Mouse (Mus musculus): Measurements from ENCODE around the gene Tor3a. TPM values are rescaled to one million over a fixed set of nuclear protein-coding genes. Genes with fewer than 3 reads are reported as not detected.

Tor3a gene
- polyA plus RNA-seq, 2 experiments, result 2.2 to 3.0 TPM

- ATAC-seq (ENCODE audit: insufficient read depth) (no peak), DNase-seq (ENCODE audit: low read depth in 3 of 3, low spot score in 3 of 3) (no peak)
- Histone ChIP-seq H3K27me3 (ENCODE audit: control insufficient read depth, insufficient read depth, low read length) (no peaks in the 10 kb centered on the region), H3K4me1 (replicated peaks; ENCODE audit: control insufficient read depth in 2 of 2, insufficient read depth in 2 of 2, low read length in 1 of 2) (peaks cover 3 to 4% of the 10 kb centered on the region in 2 experiments; a peak in 1 of 4 replicates), H3K4me3 (ENCODE audit: insufficient read depth in 1 of 2, low read depth in 2 of 2, low read length in 2 of 2) (no peak overlapping the region), H3K4me2 (ENCODE audit: low read depth) (no peak overlapping the region), H3K36me3 (replicated peaks; ENCODE audit: control insufficient read depth, insufficient read depth, low read depth) (peaks cover 10% of the 10 kb centered on the region), H3K27ac (no peak overlapping the region), H3K9me3 (ENCODE audit: control insufficient read depth, low read length) (no peaks in the 10 kb centered on the region), H3K9ac (replicated peaks) (no peak overlapping the region)
- WGBS (ENCODE audit: insufficient replicate concordance), result 50% methylated on average over 10 of the region's 10 CpGs
- TF ChIP-seq CTCF (IDR thresholded peaks at IDR 0.05; ENCODE audit: low read depth) (no peak), EP300 (IDR thresholded peaks at IDR 0.05; ENCODE audit: low read depth) (no peak)
Observed at GRCm38 (mm10) chr1:156705696-156706285, 31.6 kb upstream of the Tor3a start.

- WGBS (ENCODE audit: insufficient replicate concordance), result 71% methylated on average over 4 of the region's 4 CpGs
- ATAC-seq (ENCODE audit: insufficient read depth), result no peak
Observed at GRCm38 (mm10) chr1:156703444-156703843, 29.3 kb upstream of the Tor3a start.

GRCm38 (mm10) chr1:156702151-156702550, 28.0 kb upstream of the Tor3a start:
- Histone ChIP-seq H3K27ac (no peak overlapping the region), H3K9ac (replicated peaks) (no peak overlapping the region), H3K36me3 (replicated peaks; ENCODE audit: control insufficient read depth, insufficient read depth, low read depth) (peaks cover 16% of the 10 kb centered on the region), H3K4me2 (ENCODE audit: low read depth) (no peak overlapping the region), H3K9me3 (ENCODE audit: control insufficient read depth, low read length) (no peaks in the 10 kb centered on the region), H3K4me1 (replicated peaks; ENCODE audit: control insufficient read depth in 2 of 2, insufficient read depth in 2 of 2, low read length in 1 of 2) (peaks cover 3 to 4% of the 10 kb centered on the region in 2 experiments; a peak in 1 of 4 replicates), H3K27me3 (ENCODE audit: control insufficient read depth, insufficient read depth, low read length) (no peaks in the 10 kb centered on the region), H3K4me3 (ENCODE audit: insufficient read depth in 1 of 2, low read depth in 2 of 2, low read length in 2 of 2) (no peak overlapping the region)
- ATAC-seq (ENCODE audit: insufficient read depth), result no peak
- DNase-seq (ENCODE audit: low read depth in 3 of 3, low spot score in 3 of 3), result no peak
- TF ChIP-seq CTCF (IDR thresholded peaks at IDR 0.05; ENCODE audit: low read depth) (no peak), EP300 (IDR thresholded peaks at IDR 0.05; ENCODE audit: low read depth) (no peak)
- WGBS (ENCODE audit: insufficient replicate concordance), result 86% methylated on average over 7 of the region's 7 CpGs

More at GRCm38 (mm10) chr1:156703444-156703843, 29.3 kb upstream of the Tor3a start:
- Histone ChIP-seq H3K9me3 (ENCODE audit: control insufficient read depth, low read length) (no peaks in the 10 kb centered on the region), H3K9ac (replicated peaks) (no peak overlapping the region), H3K27me3 (ENCODE audit: control insufficient read depth, insufficient read depth, low read length) (no peaks in the 10 kb centered on the region), H3K27ac (no peak overlapping the region), H3K4me2 (ENCODE audit: low read depth) (no peak overlapping the region), H3K4me1 (replicated peaks; ENCODE audit: control insufficient read depth in 2 of 2, insufficient read depth in 2 of 2, low read length in 1 of 2) (peaks cover 3 to 4% of the 10 kb centered on the region in 2 experiments; a peak in 1 of 4 replicates), H3K4me3 (ENCODE audit: insufficient read depth in 1 of 2, low read depth in 2 of 2, low read length in 2 of 2) (no peak overlapping the region), H3K36me3 (replicated peaks; ENCODE audit: control insufficient read depth, insufficient read depth, low read depth) (peaks cover 11% of the 10 kb centered on the region)
- no peak for DNase-seq (ENCODE audit: low read depth in 3 of 3, low spot score in 3 of 3)
- TF ChIP-seq CTCF (IDR thresholded peaks at IDR 0.05; ENCODE audit: low read depth) (no peak), EP300 (IDR thresholded peaks at IDR 0.05; ENCODE audit: low read depth) (no peak)

- H3K4me1 ChIP-seq (replicated peaks; ENCODE audit: control insufficient read depth in 2 of 2, insufficient read depth in 2 of 2, low read length in 1 of 2), result no peaks in the 10 kb centered on the region
- no peak overlapping the region for H3K9ac ChIP-seq (replicated peaks)
- H3K27ac ChIP-seq, result no peak overlapping the region
- ATAC-seq (ENCODE audit: insufficient read depth) (no peak), DNase-seq (ENCODE audit: low read depth in 3 of 3, low spot score in 3 of 3) (no peak)
- no peaks in the 10 kb centered on the region for H3K27me3 ChIP-seq (ENCODE audit: control insufficient read depth, insufficient read depth, low read length)
- WGBS (ENCODE audit: insufficient replicate concordance), result 65% methylated on average over 7 of the region's 7 CpGs
- no peaks in the 10 kb centered on the region for H3K9me3 ChIP-seq (ENCODE audit: control insufficient read depth, low read length)
- TF ChIP-seq CTCF (IDR thresholded peaks at IDR 0.05; ENCODE audit: low read depth), result no peak
- no peak for TF ChIP-seq EP300 (IDR thresholded peaks at IDR 0.05; ENCODE audit: low read depth)
- H3K4me3 ChIP-seq (ENCODE audit: insufficient read depth in 1 of 2, low read depth in 2 of 2, low read length in 2 of 2), result no peak overlapping the region
- no peak overlapping the region for H3K4me2 ChIP-seq (ENCODE audit: low read depth)
- peaks cover 16% of the 10 kb centered on the region for H3K36me3 ChIP-seq (replicated peaks; ENCODE audit: control insufficient read depth, insufficient read depth, low read depth)
Observed at GRCm38 (mm10) chr1:156686025-156686661, 12.0 kb upstream of the Tor3a start.

- Histone ChIP-seq H3K4me2 (ENCODE audit: low read depth) (no peak overlapping the region), H3K9me3 (ENCODE audit: control insufficient read depth, low read length) (no peaks in the 10 kb centered on the region), H3K9ac (replicated peaks) (no peak overlapping the region), H3K27ac (no peak overlapping the region), H3K4me1 (replicated peaks; ENCODE audit: control insufficient read depth in 2 of 2, insufficient read depth in 2 of 2, low read length in 1 of 2) (peaks cover 0 to 2% of the 10 kb centered on the region in 2 experiments; a peak in 2 of 4 replicates), H3K36me3 (replicated peaks; ENCODE audit: control insufficient read depth, insufficient read depth, low read depth) (peaks cover 3% of the 10 kb centered on the region; the same call in 1 of the 2 replicates), H3K4me3 (ENCODE audit: insufficient read depth in 1 of 2, low read depth in 2 of 2, low read length in 2 of 2) (no peak overlapping the region), H3K27me3 (ENCODE audit: control insufficient read depth, insufficient read depth, low read length) (no peaks in the 10 kb centered on the region)
- TF ChIP-seq CTCF (IDR thresholded peaks at IDR 0.05; ENCODE audit: low read depth) (no peak), EP300 (IDR thresholded peaks at IDR 0.05; ENCODE audit: low read depth) (no peak)
- DNase-seq (ENCODE audit: low read depth in 3 of 3, low spot score in 3 of 3), result no peak
- ATAC-seq (ENCODE audit: insufficient read depth), result no peak
- 83% methylated on average over 9 of the region's 9 CpGs for WGBS (ENCODE audit: insufficient replicate concordance)
Observed at GRCm38 (mm10) chr1:156679599-156679998, 5.4 kb upstream of the Tor3a start.

All from liver, embryonic 14.5 days (tissue).